Comparison of ENCODE assay signal across 9 mouse cellular contexts in genomic region chr4:89145409-89145808, GRCm38 (mm10). TPM values are rescaled to one million over a fixed set of nuclear protein-coding genes. Genes with fewer than 3 reads are reported as not detected.
DNase-seq lines count a peak whose midpoint lies in the region; ATAC-seq and TF ChIP-seq lines count a peak whose summit lies in the region.
"Had no signal": no experiment of that assay in that cellular context is flagged by ENCODE, and none has a peak within 500 bp of the region (broad histone marks: within the 10 kb centered on the region; RNA-seq: fewer than 3 reads in every experiment).

No protein-coding gene starts in this region.

- TF ChIP-seq CTCF in liver, postnatal 0 days (IDR thresholded peaks at IDR 0.05; ENCODE audit: low read depth) = peak; percentile 94

- H3K27me3 ChIP-seq in forebrain, embryonic 13.5 days = no peaks in the 10 kb centered on the region
- H3K27me3 ChIP-seq in liver, postnatal 0 days (ENCODE audit: insufficient read depth, low read length) = no peaks in the 10 kb centered on the region
- H3K27me3 ChIP-seq in neural tube, embryonic 15.5 days (replicated peaks) = no peaks in the 10 kb centered on the region
- H3K27me3 ChIP-seq: embryonic facial prominence, embryonic 13.5 days had no signal

- peaks cover 7% of the 10 kb centered on the region for H3K4me1 ChIP-seq in forebrain, embryonic 13.5 days
- peaks cover 5% of the 10 kb centered on the region for H3K4me1 ChIP-seq in liver, postnatal 0 days (ENCODE audit: insufficient read depth)
- H3K4me1 ChIP-seq in neural tube, embryonic 15.5 days = peaks cover 5% of the 10 kb centered on the region; the same call in 1 of the 2 replicates

- WGBS in forebrain, embryonic 13.5 days = 44% methylated on average over 6 of the region's 6 CpGs
- WGBS in large intestine, adult 2 months = 45% methylated on average over 6 of the region's 6 CpGs
- WGBS in liver, postnatal 0 days (ENCODE audit: insufficient replicate concordance) = 47% methylated on average over 6 of the region's 6 CpGs
- WGBS in neural tube, embryonic 15.5 days = 48% methylated on average over 6 of the region's 6 CpGs

- intact Hi-C loops in heart, postnatal 36 days (cut with DNase I) = loop anchor here (1.0 to 5.0 kb wide), 2 partner anchors 165 to 547 kb away; no protein-coding TSS in a partner anchor

- DNase-seq in CD8-positive naive resting alpha-beta T cell, adult 2 months (ENCODE audit: low read depth in 2 of 2, low spot score in 2 of 2) = peak; percentile 62 to 72
- DNase-seq in c-Kit-positive CD71-negative TER-119-negative erythroid progenitor cells, embryonic 14.5 days (ENCODE audit: low read depth) = peak; percentile 56
- peak; percentile 80 to 86 for DNase-seq in heart, postnatal 36 days
- peak; percentile 43 for DNase-seq in large intestine, adult 2 months (ENCODE audit: low read depth, low spot score)
- peak; percentile 78 for DNase-seq in liver, postnatal 0 days
- peak; percentile 36 to 40 for DNase-seq in thymus, adult 18-20 months

- H3K9me3 ChIP-seq in forebrain, embryonic 13.5 days (replicated peaks) = no peaks in the 10 kb centered on the region
- no peaks in the 10 kb centered on the region for H3K9me3 ChIP-seq in liver, postnatal 0 days (ENCODE audit: low read length)
- no peaks in the 10 kb centered on the region for H3K9me3 ChIP-seq in neural tube, embryonic 15.5 days (replicated peaks)
- H3K9me3 ChIP-seq: embryonic facial prominence, embryonic 13.5 days had no signal

- H3K27ac ChIP-seq in forebrain, embryonic 13.5 days = no peak overlapping the region
- no peak overlapping the region for H3K27ac ChIP-seq in liver, postnatal 0 days (ENCODE audit: low read depth)
- H3K27ac ChIP-seq in neural tube, embryonic 15.5 days (replicated peaks) = no peak overlapping the region
- H3K27ac ChIP-seq: embryonic facial prominence, embryonic 13.5 days had no signal

- H3K36me3 ChIP-seq in forebrain, embryonic 13.5 days (ENCODE audit: poor library complexity, severe bottlenecking) = peaks cover 18% of the 10 kb centered on the region
- H3K36me3 ChIP-seq in liver, postnatal 0 days (replicated peaks; ENCODE audit: insufficient read depth, low read length) = no peaks in the 10 kb centered on the region
- peaks cover 17% of the 10 kb centered on the region for H3K36me3 ChIP-seq in neural tube, embryonic 15.5 days

- no peak overlapping the region for H3K9ac ChIP-seq in forebrain, embryonic 13.5 days
- no peak overlapping the region for H3K9ac ChIP-seq in liver, postnatal 0 days (replicated peaks)
- no peak overlapping the region for H3K9ac ChIP-seq in neural tube, embryonic 15.5 days (replicated peaks)
- H3K9ac ChIP-seq: embryonic facial prominence, embryonic 13.5 days had no signal

- H3K4me3 ChIP-seq in forebrain, embryonic 13.5 days = no peak overlapping the region
- H3K4me3 ChIP-seq in liver, postnatal 0 days (ENCODE audit: low read depth, low read length) = no peak overlapping the region
- H3K4me3 ChIP-seq in neural tube, embryonic 15.5 days (replicated peaks) = no peak overlapping the region
- H3K4me3 ChIP-seq: embryonic facial prominence, embryonic 13.5 days had no signal

- no peak overlapping the region for H3K4me2 ChIP-seq in forebrain, embryonic 13.5 days
- H3K4me2 ChIP-seq in liver, postnatal 0 days (ENCODE audit: low read depth, low read length) = no peak overlapping the region
- H3K4me2 ChIP-seq in neural tube, embryonic 15.5 days = no peak overlapping the region
- H3K4me2 ChIP-seq: embryonic facial prominence, embryonic 13.5 days had no signal

- peak; percentile 78 for ATAC-seq in forebrain, embryonic 13.5 days
- ATAC-seq in liver, postnatal 0 days = peak; percentile 77
- ATAC-seq in neural tube, embryonic 15.5 days (ENCODE audit: low FRiP score) = peak; percentile 78; the same call in 1 of the 2 replicates

- TF ChIP-seq EP300 in liver, postnatal 0 days (IDR thresholded peaks at IDR 0.05; ENCODE audit: low read depth) = no peak

RNA-seq across cellular contexts. Expression of gene Mtap, which starts 8.5 kb away (rescaled TPM):
- 46.6 and 52.0 TPM in 2 replicates for polyA plus RNA-seq in forebrain, embryonic 13.5 days (2015; fragmentation: Nextera tagmentation; extraction: Ambion mirVana)
- 10 to 100 TPM; 20.5 to 21.0 TPM for total RNA-seq in heart, postnatal 36 days (2021)
- polyA plus RNA-seq in large intestine, adult 2 months (2012; rRNA removed) = 2.8 and 3.0 TPM in 2 replicates
- polyA plus RNA-seq in liver, postnatal 0 days (2015; fragmentation: Nextera tagmentation; extraction: Ambion mirVana) = 10.6 and 11.6 TPM in 2 replicates
- polyA plus RNA-seq in neural tube, embryonic 15.5 days (2015; fragmentation: Nextera tagmentation; extraction: Ambion mirVana) = 27.1 and 40.4 TPM in 2 replicates
